Mouse (Mus musculus) bone marrow macrophage, adult 2 months (primary cell): ENCODE data around the gene Ncan. TPM values are rescaled to one million over a fixed set of nuclear protein-coding genes. Genes with fewer than 3 reads are reported as not detected.

Source experiments
- H3K27ac ChIP-seq: 2 replicates; pipeline ENCODE4 v1.5.1; 2012; ENCODE audit warnings: low read depth, low read length; ENCODE audit not compliant: insufficient read depth
- H3K4me1 ChIP-seq: 2 replicates; pipeline ENCODE4 v1.6.1; 2012; ENCODE audit warnings: low read length; ENCODE audit not compliant: control insufficient read depth, insufficient read depth
- H3K4me3 ChIP-seq: 2 replicates; pipeline ENCODE4 v1.5.1; 2012; ENCODE audit warnings: mild to moderate bottlenecking, low read length, moderate library complexity; ENCODE audit not compliant: insufficient read depth
- CTCF ChIP-seq: IDR thresholded peaks from 2 replicates; pipeline ENCODE4 v1.5.1; 2012; ENCODE audit warnings: low read depth, mild to moderate bottlenecking, low read length, moderate library complexity
- POLR2A ChIP-seq: IDR thresholded peaks from 2 replicates; pipeline ENCODE4 v1.6.1; 2012; ENCODE audit warnings: mild to moderate bottlenecking, low read depth, low read length, borderline replicate concordance
- polyA plus RNA-seq: library from polyadenylated mRNA; stranded (reverse); fragments of >200 nt; gene quantifications from 2 replicates; pipeline ENCODE4 v1.2.4, GENCODE M21; 2012; ENCODE audit not compliant: missing spikeins, insufficient read depth, insufficient read length

Ncan gene
- polyA plus RNA-seq, 1 experiment: not detected

DNA sequence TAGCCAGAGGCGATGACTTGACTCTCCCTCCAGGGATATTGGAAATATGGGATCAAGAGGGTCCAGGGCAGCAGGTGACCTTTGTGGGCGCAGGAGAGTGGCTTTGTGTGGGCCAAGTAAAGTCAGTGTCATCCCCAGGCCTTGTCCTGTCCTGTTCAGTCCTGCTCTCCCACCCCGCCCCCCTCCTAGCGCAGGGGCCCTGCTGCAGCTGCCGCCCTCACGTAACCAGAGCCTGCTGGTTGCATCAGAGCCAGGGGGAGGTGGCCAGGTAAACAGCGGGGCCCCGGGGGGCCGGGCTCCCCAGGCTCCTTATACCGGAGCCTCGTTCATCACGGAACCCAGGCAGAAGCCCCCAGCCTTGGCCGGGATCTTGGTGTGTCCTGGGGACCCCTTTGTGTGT lies 29.5 kb upstream of the Ncan start:
- no peak overlapping the region for H3K4me3 ChIP-seq
- H3K4me1 ChIP-seq: peaks cover 6% of the 10 kb centered on the region
- H3K27ac ChIP-seq: no peak overlapping the region
- no peak for TF ChIP-seq CTCF
- no peak for TF ChIP-seq POLR2A

DNA sequence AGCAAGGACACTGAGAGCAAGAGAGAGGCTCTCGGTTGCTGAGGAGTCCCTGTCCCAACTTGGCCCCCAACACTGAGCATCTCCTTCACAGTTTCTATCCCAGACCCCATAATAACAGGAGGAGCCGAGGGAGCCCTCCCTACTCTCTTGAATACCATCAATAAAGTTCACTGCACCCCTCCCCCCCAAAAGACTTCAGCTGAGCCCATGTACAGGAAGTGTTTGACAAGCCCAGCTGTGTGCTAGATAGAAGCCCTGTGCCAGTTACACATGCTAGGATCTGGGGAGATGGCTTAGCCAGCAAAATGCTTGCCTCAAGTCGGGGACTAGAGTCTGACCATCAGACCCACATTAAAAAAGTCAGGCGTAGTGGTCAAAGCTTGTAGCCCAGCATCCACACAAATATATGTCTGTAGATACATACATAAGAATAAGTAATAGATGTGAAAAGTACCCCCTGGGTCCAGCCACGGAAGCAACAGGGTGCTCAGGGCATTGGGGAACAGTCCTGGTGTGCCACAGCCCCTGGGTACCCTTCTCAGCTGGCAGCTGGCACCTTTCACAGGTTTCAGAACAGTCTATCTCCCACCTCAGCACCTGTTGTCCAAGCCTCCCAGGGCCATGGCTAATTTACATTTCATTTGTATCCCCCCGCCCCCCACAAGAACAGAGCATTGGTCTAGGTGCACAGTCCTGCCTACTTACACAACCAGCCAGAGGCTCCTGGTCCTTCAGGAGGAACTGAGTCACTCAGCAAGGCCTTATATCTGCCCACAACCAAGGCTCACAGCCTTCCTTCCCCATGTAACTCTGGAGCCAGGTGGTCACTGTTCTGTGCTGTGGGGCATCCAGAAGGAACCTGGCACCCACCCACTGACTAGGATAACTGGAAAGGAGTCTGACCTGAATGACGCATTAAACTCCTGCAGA lies 27.3 kb upstream of the Ncan start:
- Histone ChIP-seq H3K4me1 (peaks cover 5% of the 10 kb centered on the region), H3K4me3 (no peak overlapping the region), H3K27ac (no peak overlapping the region)
- TF ChIP-seq POLR2A (no peak), CTCF (no peak)

GRCm38 (mm10) chr8:70139981-70140380 lies 19.3 kb upstream of the Ncan start:
- peak overlapping the region; percentile 75 for H3K4me3 ChIP-seq
- peaks cover 13% of the 10 kb centered on the region for H3K4me1 ChIP-seq
- TF ChIP-seq CTCF: no peak
- TF ChIP-seq POLR2A: no peak
- H3K27ac ChIP-seq: peak overlapping the region; percentile 57

GRCm38 (mm10) chr8:70139026-70139857 lies 18.6 kb upstream of the Ncan start, which contains the start of the genes Rfxank, Borcs8 and Mef2b:
Rfxank (minus strand) TSS chr8:70139154.
Borcs8 (plus strand) TSS chr8:70139499.
Mef2b (plus strand) TSS chr8:70139711.
- Histone ChIP-seq H3K4me3 (peak within 1 kb of the TSS; percentile 75), H3K27ac (peak within 1 kb of the TSS; percentile 65), H3K4me1 (peaks cover 13% of the 10 kb centered on the region)
- TF ChIP-seq CTCF: no peak
- TF ChIP-seq POLR2A: no peak

GRCm38 (mm10) chr8:70137890-70138289 lies 17.2 kb upstream of the Ncan start:
- Histone ChIP-seq H3K4me3 (no peak overlapping the region), H3K4me1 (peaks cover 13% of the 10 kb centered on the region), H3K27ac (no peak overlapping the region)
- no peak for TF ChIP-seq CTCF
- TF ChIP-seq POLR2A: no peak

GRCm38 (mm10) chr8:70136591-70136990 lies 15.9 kb upstream of the Ncan start:
- peaks cover 20% of the 10 kb centered on the region for H3K4me1 ChIP-seq
- H3K27ac ChIP-seq: no peak overlapping the region
- TF ChIP-seq CTCF (no peak), POLR2A (no peak)
- no peak overlapping the region for H3K4me3 ChIP-seq

GRCm38 (mm10) chr8:70134931-70135330 lies 14.3 kb upstream of the Ncan start:
- H3K4me3 ChIP-seq: no peak overlapping the region
- no peak overlapping the region for H3K27ac ChIP-seq
- peaks cover 19% of the 10 kb centered on the region for H3K4me1 ChIP-seq
- TF ChIP-seq POLR2A: no peak
- no peak for TF ChIP-seq CTCF

- no peak overlapping the region for H3K4me3 ChIP-seq
- TF ChIP-seq CTCF: no peak
- TF ChIP-seq POLR2A: no peak
- H3K4me1 ChIP-seq: peaks cover 22% of the 10 kb centered on the region
- H3K27ac ChIP-seq: no peak overlapping the region
Observed at GRCm38 (mm10) chr8:70134086-70134485, 13.4 kb upstream of the Ncan start.

- H3K27ac ChIP-seq: peak within 1 kb of the TSS; percentile 66
- TF ChIP-seq CTCF: no peak
- peak; percentile 80; the same call in 1 of the 2 replicates for TF ChIP-seq POLR2A
Observed at GRCm38 (mm10) chr8:70131166-70131883, 10.7 kb upstream of the Ncan start, which contains the start of gene Nr2c2ap. Nr2c2ap (plus strand) TSS chr8:70131333.

More at GRCm38 (mm10) chr8:70131166-70131883, 10.7 kb upstream of the Ncan start, which contains the start of gene Nr2c2ap:
- peak within 1 kb of the TSS; percentile 91 for H3K4me3 ChIP-seq
- peaks cover 19% of the 10 kb centered on the region for H3K4me1 ChIP-seq
